Mouse (Mus musculus): ENCODE measurements around the gene Xxylt1. TPM values are rescaled to one million over a fixed set of nuclear protein-coding genes. Genes with fewer than 3 reads are reported as not detected.
A peak's percentile ranks its signal among the peaks of the same experiment; 100 is the strongest.

Gene Xxylt1
- polyA plus RNA-seq, 1 experiment: 18.0 TPM

GRCm38 (mm10) chr16:31039803-31040459 is 41.3 kb downstream of the Xxylt1 start:
- DNase-seq (ENCODE audit: low read depth in 1 of 2, low spot score in 2 of 2): no peak
- no peak for TF ChIP-seq CTCF (IDR thresholded peaks at IDR 0.05; ENCODE audit: extremely low read depth, insufficient read depth, insufficient read length, insufficient replicate concordance)
- no peak for TF ChIP-seq POLR2A (IDR thresholded peaks at IDR 0.05; ENCODE audit: low read depth, low read length)
- 46% methylated on average over 9 of the region's 9 CpGs for WGBS
- no peaks in the 10 kb centered on the region for H3K27me3 ChIP-seq (ENCODE audit: control insufficient read depth, insufficient read depth, low read length)
- H3K4me3 ChIP-seq (ENCODE audit: extremely low read depth, insufficient read depth, insufficient read length): no peak overlapping the region
- H3K36me3 ChIP-seq (ENCODE audit: control insufficient read depth, insufficient read depth, low read length): no peaks in the 10 kb centered on the region
- H3K4me1 ChIP-seq (ENCODE audit: control insufficient read depth, insufficient read depth, insufficient read length): peaks cover 3% of the 10 kb centered on the region; the same call in 1 of the 2 replicates
- 0 out of 2 replicates have a peak overlapping the region, but pooled peaks have one; percentile 6 for H3K27ac ChIP-seq (ENCODE audit: insufficient read depth, low read length)

- Histone ChIP-seq H3K27ac (ENCODE audit: insufficient read depth, low read length) (no peak overlapping the region), H3K27me3 (ENCODE audit: control insufficient read depth, insufficient read depth, low read length) (no peaks in the 10 kb centered on the region), H3K36me3 (ENCODE audit: control insufficient read depth, insufficient read depth, low read length) (no peaks in the 10 kb centered on the region), H3K4me3 (ENCODE audit: extremely low read depth, insufficient read depth, insufficient read length) (no peak overlapping the region), H3K4me1 (ENCODE audit: control insufficient read depth, insufficient read depth, insufficient read length) (peaks cover 7% of the 10 kb centered on the region; the same call in 1 of the 2 replicates)
- WGBS: 92% methylated on average over 1 of the region's 1 CpGs
- no peak for DNase-seq (ENCODE audit: low read depth in 1 of 2, low spot score in 2 of 2)
- TF ChIP-seq CTCF (IDR thresholded peaks at IDR 0.05; ENCODE audit: extremely low read depth, insufficient read depth, insufficient read length, insufficient replicate concordance) (no peak), POLR2A (IDR thresholded peaks at IDR 0.05; ENCODE audit: low read depth, low read length) (no peak)
Observed at GRCm38 (mm10) chr16:31037431-31037830, 43.8 kb downstream of the Xxylt1 start.

GRCm38 (mm10) chr16:31035651-31036245 is 45.5 kb downstream of the Xxylt1 start:
- Histone ChIP-seq H3K27me3 (ENCODE audit: control insufficient read depth, insufficient read depth, low read length) (no peaks in the 10 kb centered on the region), H3K4me3 (ENCODE audit: extremely low read depth, insufficient read depth, insufficient read length) (no peak overlapping the region), H3K27ac (ENCODE audit: insufficient read depth, low read length) (no peak overlapping the region), H3K36me3 (ENCODE audit: control insufficient read depth, insufficient read depth, low read length) (no peaks in the 10 kb centered on the region), H3K4me1 (ENCODE audit: control insufficient read depth, insufficient read depth, insufficient read length) (peaks cover 7% of the 10 kb centered on the region; the same call in 1 of the 2 replicates)
- no peak for DNase-seq (ENCODE audit: low read depth in 1 of 2, low spot score in 2 of 2)
- 87% methylated on average over 8 of the region's 8 CpGs for WGBS
- TF ChIP-seq POLR2A (IDR thresholded peaks at IDR 0.05; ENCODE audit: low read depth, low read length): no peak

GRCm38 (mm10) chr16:31035235-31035634 is 46.0 kb downstream of the Xxylt1 start:
- Histone ChIP-seq H3K4me1 (ENCODE audit: control insufficient read depth, insufficient read depth, insufficient read length) (peaks cover 7% of the 10 kb centered on the region; the same call in 1 of the 2 replicates), H3K27ac (ENCODE audit: insufficient read depth, low read length) (peak overlapping the region; percentile 48), H3K27me3 (ENCODE audit: control insufficient read depth, insufficient read depth, low read length) (no peaks in the 10 kb centered on the region), H3K4me3 (ENCODE audit: extremely low read depth, insufficient read depth, insufficient read length) (no peak overlapping the region), H3K36me3 (ENCODE audit: control insufficient read depth, insufficient read depth, low read length) (no peaks in the 10 kb centered on the region)
- TF ChIP-seq POLR2A (IDR thresholded peaks at IDR 0.05; ENCODE audit: low read depth, low read length) (no peak), CTCF (IDR thresholded peaks at IDR 0.05; ENCODE audit: extremely low read depth, insufficient read depth, insufficient read length, insufficient replicate concordance) (no peak)
- no peak for DNase-seq (ENCODE audit: low read depth in 1 of 2, low spot score in 2 of 2)
- 23% methylated on average over 7 of the region's 7 CpGs for WGBS

- H3K27ac ChIP-seq (ENCODE audit: insufficient read depth, low read length): no peak overlapping the region; the same call in 1 of the 2 replicates
- WGBS: 94% methylated on average over 3 of the region's 3 CpGs
- H3K4me1 ChIP-seq (ENCODE audit: control insufficient read depth, insufficient read depth, insufficient read length): peaks cover 7% of the 10 kb centered on the region; the same call in 1 of the 2 replicates
Observed at GRCm38 (mm10) chr16:31034051-31034450, 47.2 kb downstream of the Xxylt1 start.

GRCm38 (mm10) chr16:31029739-31030485 is 51.3 kb downstream of the Xxylt1 start:
- peaks cover 10% of the 10 kb centered on the region; the same call in 1 of the 2 replicates for H3K4me1 ChIP-seq (ENCODE audit: control insufficient read depth, insufficient read depth, insufficient read length)
- WGBS: 68% methylated on average over 11 of the region's 11 CpGs
- H3K36me3 ChIP-seq (ENCODE audit: control insufficient read depth, insufficient read depth, low read length): no peaks in the 10 kb centered on the region
- H3K4me3 ChIP-seq (ENCODE audit: extremely low read depth, insufficient read depth, insufficient read length): no peak overlapping the region
- TF ChIP-seq CTCF (IDR thresholded peaks at IDR 0.05; ENCODE audit: extremely low read depth, insufficient read depth, insufficient read length, insufficient replicate concordance): no peak
- no peak for TF ChIP-seq POLR2A (IDR thresholded peaks at IDR 0.05; ENCODE audit: low read depth, low read length)
- no peaks in the 10 kb centered on the region for H3K27me3 ChIP-seq (ENCODE audit: control insufficient read depth, insufficient read depth, low read length)
- DNase-seq (ENCODE audit: low read depth in 1 of 2, low spot score in 2 of 2): no peak
- peak overlapping the region; percentile 33; the same call in 1 of the 2 replicates for H3K27ac ChIP-seq (ENCODE audit: insufficient read depth, low read length)

More at GRCm38 (mm10) chr16:31034051-31034450, 47.2 kb downstream of the Xxylt1 start:
- H3K27me3 ChIP-seq (ENCODE audit: control insufficient read depth, insufficient read depth, low read length): no peaks in the 10 kb centered on the region
- H3K36me3 ChIP-seq (ENCODE audit: control insufficient read depth, insufficient read depth, low read length): no peaks in the 10 kb centered on the region
- TF ChIP-seq POLR2A (IDR thresholded peaks at IDR 0.05; ENCODE audit: low read depth, low read length) (no peak), CTCF (IDR thresholded peaks at IDR 0.05; ENCODE audit: extremely low read depth, insufficient read depth, insufficient read length, insufficient replicate concordance) (no peak)
- no peak overlapping the region for H3K4me3 ChIP-seq (ENCODE audit: extremely low read depth, insufficient read depth, insufficient read length)
- DNase-seq (ENCODE audit: low read depth in 1 of 2, low spot score in 2 of 2): no peak

Data from spleen, adult 2 months (tissue).